Mouse (Mus musculus): Measurements from ENCODE around the gene Gm13272. TPM values are rescaled to one million over a fixed set of nuclear protein-coding genes. Genes with fewer than 3 reads are reported as not detected.
A peak's percentile ranks its signal among the peaks of the same experiment; 100 is the strongest.
"Not testable (repeated sequence)": the region's sequence is repeated elsewhere in the genome, so short reads cannot be mapped to it uniquely, and the experiment has no call there.

Gene Gm13272
- total RNA-seq (2021) = not detected
- long read RNA-seq = 0 reads

DNA sequence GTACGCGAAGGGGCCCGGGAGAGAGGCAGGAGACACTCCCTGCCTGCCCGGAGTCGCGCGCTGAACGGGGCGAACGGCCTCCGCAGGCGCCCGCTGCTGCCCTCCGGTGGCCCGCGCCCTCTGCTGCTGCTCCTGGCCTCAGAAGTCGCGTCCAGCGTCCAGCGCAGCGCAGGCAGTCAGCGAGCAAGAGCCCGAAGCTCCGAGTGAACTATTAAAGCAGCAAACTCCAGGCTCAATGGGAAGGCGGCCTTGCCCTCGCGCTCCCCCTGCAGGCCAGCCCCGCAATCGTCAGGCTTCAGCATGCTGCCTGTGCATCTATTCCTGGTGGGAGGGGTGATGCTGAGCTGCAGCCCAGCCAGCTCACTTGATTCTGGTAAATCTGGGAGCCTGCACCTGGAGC is at the start of gene Gm13272:
Gene Gm13272, plus strand, starts transcription at position 301 of the 400 bp plus-strand sequence.
- DNase-seq (ENCODE audit: low spot score in 2 of 2) = not testable (repeated sequence)

DNA sequence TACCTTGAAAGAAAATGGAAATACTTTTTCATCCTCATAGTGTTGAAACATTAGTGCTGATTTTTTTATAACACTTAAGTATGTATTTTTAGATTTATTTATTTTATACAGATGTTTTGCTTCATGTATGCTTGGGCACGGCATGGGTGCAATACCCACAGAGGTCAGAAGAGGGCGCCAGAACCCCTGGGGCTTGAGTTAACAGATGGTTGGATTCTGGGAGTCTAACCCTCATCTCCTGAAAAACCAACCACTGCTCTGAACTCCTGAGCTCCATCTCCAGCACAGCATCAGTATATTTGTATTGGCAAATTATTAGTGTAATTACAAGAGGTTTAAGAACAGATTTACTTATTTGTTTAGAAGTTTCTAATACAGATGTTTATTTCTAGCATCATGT is 41.2 kb upstream of the Gm13272 start:
- peak in 1 of 2 experiments; percentile 57 for DNase-seq (ENCODE audit: low spot score in 2 of 2)

DNA sequence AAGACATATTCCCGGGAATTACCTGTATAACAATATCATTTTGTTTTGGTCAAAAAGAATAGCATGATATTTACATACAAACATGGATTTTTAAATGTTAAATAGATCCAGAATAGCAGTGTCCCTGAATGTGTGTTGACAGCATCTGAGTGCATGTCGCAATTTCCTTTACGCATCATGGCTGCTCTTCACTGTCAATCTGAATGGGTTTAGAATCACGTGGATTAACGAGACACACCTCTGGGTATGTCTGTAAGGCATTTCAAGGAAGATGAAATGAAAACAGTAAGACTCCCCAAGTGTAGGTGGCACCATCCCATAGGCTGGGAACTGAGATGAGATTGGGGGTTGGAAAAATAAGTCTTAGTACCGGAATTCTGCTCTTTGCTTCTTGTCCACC is 40.6 kb upstream of the Gm13272 start:
- no peak for DNase-seq (ENCODE audit: low spot score in 2 of 2)

DNA sequence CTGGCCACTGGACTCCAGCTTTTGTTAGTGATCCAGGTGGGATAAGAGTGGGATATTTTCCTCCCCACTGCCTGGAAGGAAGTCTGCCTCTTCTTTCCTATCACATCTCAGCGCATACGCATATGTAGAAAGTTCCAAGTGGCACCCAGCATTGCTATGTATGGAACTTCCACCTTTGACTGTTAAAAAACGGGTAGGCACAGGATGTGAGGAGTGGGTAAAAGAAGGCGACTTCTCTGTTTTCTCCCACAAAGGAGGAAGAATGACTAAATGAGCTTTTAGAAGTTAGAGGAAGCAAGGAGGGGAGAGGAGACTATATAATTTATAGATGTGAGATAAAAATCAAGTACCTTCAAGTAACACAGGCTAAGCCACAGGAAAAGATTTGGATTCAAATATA is 38.2 kb upstream of the Gm13272 start:
- DNase-seq (ENCODE audit: low spot score in 2 of 2) = no peak

DNA sequence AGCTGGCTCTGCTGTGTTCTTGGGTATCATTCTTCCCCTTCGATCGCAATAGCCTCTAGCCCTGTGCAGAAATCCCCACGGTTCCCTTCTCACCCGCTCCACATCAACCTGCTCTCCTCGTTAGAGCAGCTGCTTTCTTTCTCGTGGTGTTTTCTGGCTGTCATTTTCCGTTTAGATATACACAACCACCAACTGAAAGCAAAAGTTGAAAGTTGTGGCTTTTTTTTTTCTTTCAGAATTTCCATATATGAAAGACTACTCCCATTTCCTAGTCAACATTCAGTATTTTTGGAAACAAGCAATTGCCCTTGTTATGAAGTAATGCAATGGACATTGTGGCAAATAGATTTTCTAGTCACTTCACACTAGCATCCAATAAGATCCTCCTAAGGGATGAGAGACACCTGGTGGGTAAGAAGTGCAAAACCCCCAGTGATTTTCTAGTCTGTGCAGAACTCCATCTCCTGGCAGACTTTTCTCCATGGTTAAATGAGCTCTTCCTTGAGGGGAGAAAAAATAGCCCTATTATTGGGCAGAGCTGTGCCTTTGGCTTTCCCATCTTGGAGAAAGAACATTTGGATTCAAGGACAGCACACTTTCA is 36.8 kb upstream of the Gm13272 start:
- DNase-seq (ENCODE audit: low spot score in 2 of 2) = no peak

DNA sequence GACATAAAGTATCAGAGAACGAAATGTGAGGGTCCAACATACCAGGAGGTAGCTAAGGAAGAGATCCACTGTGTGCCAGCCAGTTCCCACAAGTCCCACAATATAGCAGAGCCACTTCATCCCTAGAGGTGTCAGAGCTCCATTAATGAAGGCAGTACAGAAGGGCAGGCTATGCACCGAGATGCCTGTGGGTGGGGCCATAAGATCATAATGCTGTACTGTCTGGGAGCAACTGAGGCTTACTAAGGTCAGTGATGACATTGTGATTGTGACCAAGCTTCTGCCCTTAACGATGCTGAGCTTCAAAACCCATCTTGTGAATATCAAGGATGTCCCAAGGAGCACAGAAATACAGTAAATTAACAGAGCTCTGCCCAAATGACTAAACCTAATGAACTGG is 35.4 kb upstream of the Gm13272 start:
- DNase-seq (ENCODE audit: low spot score in 2 of 2) = no peak

DNA sequence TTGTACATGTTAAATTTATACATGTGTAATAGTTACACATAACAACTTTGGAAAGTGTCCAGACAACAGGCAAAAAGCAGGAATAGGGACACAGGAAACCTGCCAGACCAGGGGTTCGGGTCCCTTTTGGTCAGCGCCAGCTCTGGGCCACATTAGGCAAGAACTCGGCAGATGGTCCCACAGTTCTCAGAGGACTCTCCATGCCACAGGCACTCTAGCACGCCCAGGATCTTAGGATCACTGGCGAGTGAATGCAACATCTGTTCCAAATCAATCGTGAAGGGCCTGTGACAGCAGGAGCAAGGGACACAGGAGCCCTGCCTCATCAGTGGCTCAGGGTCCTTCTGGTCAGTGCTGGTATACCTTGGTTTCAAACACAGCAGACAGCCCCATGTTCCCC is 29.7 kb upstream of the Gm13272 start:
- DNase-seq (ENCODE audit: low spot score in 2 of 2) = no peak

DNA sequence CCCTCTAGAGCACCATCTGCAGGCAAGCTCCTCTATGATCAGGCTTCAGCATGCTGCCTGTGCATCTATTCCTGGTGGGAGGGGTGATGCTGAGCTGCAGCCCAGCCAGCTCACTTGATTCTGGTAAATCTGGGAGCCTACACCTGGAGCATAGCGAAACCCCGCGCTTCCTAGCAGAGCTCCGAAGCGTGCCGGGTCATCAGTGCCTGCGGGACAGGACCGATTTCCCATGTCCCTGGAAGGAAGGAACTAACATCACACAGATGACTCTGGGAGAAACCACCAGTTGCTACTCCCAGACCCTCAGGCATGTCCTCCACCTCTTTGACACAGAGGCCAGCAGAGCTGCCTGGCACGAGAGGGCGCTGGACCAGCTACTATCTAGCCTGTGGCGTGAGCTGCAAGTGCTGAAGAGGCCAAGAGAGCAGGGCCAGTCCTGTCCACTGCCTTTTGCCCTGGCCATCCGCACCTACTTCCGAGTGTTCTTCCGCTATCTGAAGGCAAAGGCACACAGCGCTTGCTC is 24.8 kb upstream of the Gm13272 start, which contains the start of gene Gm13271:
Gene Gm13271, plus strand, starts transcription at position 51 of the 523 bp plus-strand sequence.
- DNase-seq (ENCODE audit: low spot score in 2 of 2) = peak; percentile 64 to 72

DNA sequence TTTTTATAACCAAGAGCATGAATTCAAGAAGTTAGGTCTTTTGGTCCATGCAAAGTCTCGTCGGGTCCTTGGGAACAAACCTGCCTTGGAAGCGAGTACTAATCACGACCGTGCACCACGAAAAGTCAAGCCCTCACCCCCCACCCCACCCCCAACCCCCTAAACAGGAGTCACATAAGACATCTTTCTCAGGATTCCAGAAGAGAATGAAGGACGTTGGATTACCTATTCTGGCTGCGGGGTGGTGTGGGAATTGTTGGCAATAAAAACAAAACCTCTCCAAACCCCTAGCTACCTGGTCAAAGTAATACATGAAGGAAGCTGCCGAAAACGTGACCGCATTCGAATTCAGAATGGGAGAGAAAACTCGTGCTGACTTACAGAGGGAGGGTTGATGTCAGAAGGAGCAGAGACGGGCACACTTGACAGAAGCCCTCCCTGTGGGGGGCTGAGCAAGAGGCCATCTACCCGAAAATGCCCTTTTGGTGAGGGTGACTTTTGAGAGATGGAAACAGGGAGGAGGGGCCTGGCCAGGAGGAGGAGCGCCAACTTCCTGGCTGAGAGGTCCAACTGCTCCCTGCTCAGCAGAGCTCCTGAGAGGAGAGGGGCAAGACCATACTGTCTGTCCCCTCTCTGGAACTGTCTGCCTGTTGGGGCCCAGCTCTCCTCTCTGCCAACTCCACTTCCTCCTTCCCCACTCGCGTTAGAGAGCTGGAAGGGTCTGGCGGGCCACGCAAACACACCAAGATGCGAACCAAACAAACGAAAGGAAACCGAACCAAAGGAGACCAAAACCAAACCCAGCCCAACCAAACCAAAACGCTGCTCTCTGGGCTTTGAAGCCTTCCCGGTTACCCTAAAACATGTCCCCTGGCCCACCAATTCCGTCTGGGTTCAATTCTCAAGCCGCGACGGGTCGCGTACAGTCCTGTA is 22.8 kb upstream of the Gm13272 start:
- not testable (repeated sequence) for DNase-seq (ENCODE audit: low spot score in 2 of 2)

DNA sequence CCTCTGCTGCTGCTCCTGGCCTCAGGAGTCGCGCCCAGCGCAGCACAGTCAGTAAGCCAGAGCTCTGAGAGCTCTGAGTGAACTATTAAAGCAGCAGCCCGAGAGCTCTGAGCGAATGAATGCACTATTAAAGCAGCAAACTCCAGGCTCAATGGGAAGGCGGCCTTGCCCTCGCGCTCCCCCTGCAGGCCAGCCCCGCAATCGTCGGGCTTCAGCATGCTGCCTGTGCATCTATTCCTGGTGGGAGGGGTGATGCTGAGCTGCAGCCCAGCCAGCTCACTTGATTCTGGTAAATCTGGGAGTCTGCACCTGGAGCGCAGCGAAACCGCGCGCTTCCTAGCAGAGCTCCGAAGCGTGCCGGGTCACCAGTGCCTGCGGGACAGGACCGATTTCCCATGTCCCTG is 22.0 kb upstream of the Gm13272 start:
- peak; percentile 90 to 95 for DNase-seq (ENCODE audit: low spot score in 2 of 2)

DNA sequence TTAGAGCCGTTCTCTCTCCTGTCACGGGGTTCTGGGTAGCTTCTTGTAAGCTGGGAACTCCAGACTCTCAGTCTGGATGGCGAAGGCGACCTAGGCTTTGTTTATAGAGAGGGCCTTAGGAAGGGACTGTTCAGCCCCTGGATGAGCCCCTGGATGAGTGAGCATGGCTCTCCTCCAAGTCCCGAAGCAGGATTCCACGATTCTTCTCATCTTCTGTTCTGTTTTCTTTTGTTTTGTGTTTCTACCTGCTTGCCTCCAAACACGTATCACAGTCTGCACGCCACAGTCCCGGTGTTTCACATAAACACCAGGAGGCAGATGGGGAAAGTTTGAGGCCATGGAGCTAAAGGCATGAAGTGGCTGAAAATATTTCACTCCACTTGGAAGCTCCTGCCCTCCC is 20.9 kb upstream of the Gm13272 start:
- peak in 1 of 2 experiments; percentile 10 for DNase-seq (ENCODE audit: low spot score in 2 of 2)

DNA sequence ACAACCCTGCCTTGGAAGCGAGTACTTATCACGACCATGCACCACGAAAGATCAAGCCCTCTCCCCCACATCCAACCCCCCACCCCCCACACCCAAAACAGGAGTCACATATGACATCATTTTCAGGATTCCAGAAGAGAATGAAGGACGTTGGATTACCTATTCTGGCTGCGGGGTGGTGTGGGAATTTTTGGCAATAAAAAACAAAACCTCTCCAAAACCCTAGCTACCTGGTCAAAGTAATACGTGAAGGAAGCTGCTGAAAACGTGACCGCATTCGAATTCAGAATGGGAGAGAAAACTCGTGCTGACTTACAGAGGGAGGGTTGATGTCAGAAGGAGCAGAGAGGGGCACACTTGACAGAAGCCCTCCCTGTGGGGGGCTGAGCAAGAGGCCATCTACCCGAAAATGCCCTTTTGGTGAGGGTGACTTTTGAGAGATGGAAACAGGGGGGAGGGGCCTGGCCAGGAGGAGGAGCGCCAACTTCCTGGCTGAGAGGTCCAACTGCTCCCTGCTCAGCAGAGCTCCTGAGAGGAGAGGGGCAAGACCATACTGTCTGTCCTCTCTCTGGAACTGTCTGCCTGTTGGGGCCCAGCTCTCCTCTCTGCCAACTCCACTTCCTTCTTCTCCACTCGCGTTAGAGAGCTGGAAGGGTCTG is 19.9 kb upstream of the Gm13272 start, which contains the start of gene Gm13283:
Gene Gm13283, plus strand, starts transcription at position 510 of the 659 bp plus-strand sequence.
- peak in 1 of 2 experiments; percentile 17 for DNase-seq (ENCODE audit: low spot score in 2 of 2)

DNA sequence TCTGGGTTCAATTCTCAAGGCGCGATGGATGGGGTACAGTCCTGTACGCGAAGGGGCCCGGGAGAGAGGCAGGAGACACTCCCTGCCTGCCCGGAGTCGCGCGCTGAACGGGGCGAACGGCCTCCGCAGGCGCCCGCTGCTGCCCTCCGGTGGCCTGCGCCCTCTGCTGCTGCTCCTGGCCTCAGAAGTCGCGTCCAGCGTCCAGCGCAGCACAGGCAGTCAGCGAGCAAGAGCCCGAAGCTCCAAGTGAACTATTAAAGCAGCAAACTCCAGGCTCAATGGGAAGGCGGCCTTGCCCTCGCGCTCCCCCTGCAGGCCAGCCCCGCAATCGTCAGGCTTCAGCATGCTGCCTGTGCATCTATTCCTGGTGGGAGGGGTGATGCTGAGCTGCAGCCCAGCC is 19.2 kb upstream of the Gm13272 start:
- DNase-seq (ENCODE audit: low spot score in 2 of 2) = peak; percentile 21 to 48

DNA sequence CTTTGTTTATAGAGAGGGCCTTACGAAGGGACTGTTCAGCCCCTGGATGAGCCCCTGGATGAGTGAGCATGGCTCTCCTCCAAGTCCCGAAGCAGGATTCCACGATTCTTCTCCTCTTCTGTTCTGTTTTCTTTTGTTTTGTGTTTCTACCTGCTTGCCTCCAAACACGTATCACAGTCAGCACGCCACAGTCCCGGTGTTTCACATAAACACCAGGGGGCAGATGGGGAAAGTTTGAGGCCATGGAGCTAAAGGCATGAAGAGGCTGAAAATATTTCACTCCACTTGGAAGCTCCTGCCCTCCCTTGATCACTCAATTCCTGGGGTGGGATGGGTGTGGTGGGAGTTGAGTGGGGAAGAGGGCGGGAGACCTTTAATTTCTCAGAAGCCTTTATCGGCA is 17.9 kb upstream of the Gm13272 start:
- DNase-seq (ENCODE audit: low spot score in 2 of 2) = peak; percentile 61 to 71

DNA sequence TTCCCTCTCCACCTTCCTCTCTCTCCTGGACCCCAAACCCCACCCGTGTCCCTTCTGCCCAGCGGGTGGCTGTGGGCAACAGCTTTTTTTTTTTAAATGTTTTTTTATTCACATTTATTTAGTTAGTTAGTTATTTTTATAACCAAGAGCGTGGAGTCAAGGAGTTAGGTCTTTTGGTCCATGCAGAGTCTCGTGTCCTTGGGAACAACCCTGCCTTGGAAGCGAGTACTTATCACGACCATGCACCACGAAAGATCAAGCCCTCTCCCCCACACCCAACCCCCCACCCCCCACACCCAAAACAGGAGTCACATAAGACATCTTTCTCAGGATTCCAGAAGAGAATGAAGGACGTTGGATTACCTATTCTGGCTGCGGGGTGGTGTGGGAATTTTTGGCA is 17.3 kb upstream of the Gm13272 start:
- DNase-seq (ENCODE audit: low spot score in 2 of 2) = peak in 1 of 2 experiments; percentile 17

DNA sequence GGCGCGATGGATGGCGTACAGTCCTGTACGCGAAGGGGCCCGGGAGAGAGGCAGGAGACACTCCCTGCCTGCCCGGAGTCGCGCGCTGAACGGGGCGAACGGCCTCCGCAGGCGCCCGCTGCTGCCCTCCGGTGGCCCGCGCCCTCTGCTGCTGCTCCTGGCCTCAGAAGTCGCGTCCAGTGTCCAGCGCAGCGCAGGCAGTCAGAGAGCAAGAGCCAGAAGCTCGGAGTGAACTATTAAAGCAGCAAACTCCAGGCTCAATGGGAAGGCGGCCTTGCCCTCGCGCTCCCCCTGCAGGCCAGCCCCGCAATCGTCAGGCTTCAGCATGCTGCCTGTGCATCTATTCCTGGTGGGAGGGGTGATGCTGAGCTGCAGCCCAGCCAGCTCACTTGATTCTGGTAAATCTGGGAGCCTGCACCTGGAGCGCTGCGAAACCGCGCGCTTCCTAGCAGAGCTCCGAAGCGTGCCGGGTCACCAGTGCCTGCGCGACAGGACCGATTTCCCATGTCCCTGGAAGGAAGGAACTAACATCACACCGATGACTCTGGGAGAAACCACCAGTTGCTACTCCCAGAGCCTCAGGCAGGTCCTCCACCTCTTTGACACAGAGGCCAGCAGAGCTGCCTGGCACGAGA is 16.1 kb upstream of the Gm13272 start:
- peak in 1 of 2 experiments; percentile 16 for DNase-seq (ENCODE audit: low spot score in 2 of 2)

DNA sequence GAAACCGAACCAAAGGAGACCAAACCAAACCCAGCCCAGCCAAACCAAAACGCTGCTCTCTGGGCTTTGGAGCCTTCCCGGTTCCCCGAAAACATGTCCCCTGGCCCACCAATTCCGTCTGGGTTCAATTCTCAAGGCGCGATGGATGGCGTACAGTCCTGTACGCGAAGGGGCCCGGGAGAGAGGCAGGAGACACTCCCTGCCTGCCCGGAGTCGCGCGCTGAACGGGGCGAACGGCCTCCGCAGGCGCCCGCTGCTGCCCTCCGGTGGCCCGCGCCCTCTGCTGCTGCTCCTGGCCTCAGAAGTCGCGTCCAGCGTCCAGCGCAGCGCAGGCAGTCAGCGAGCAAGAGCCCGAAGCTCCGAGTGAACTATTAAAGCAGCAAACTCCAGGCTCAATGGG is 6.1 kb upstream of the Gm13272 start, which contains the start of gene Gm13290:
Gene Gm13290, plus strand, starts transcription at position 301 of the 400 bp plus-strand sequence.
- DNase-seq (ENCODE audit: low spot score in 2 of 2) = not testable (repeated sequence)

DNA sequence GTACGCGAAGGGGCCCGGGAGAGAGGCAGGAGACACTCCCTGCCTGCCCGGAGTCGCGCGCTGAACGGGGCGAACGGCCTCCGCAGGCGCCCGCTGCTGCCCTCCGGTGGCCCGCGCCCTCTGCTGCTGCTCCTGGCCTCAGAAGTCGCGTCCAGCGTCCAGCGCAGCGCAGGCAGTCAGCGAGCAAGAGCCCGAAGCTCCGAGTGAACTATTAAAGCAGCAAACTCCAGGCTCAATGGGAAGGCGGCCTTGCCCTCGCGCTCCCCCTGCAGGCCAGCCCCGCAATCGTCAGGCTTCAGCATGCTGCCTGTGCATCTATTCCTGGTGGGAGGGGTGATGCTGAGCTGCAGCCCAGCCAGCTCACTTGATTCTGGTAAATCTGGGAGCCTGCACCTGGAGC is 3.0 kb upstream of the Gm13272 start, which contains the start of gene Gm13289:
Gene Gm13289, plus strand, starts transcription at position 301 of the 400 bp plus-strand sequence.
- DNase-seq (ENCODE audit: low spot score in 2 of 2) = not testable (repeated sequence)

DNA sequence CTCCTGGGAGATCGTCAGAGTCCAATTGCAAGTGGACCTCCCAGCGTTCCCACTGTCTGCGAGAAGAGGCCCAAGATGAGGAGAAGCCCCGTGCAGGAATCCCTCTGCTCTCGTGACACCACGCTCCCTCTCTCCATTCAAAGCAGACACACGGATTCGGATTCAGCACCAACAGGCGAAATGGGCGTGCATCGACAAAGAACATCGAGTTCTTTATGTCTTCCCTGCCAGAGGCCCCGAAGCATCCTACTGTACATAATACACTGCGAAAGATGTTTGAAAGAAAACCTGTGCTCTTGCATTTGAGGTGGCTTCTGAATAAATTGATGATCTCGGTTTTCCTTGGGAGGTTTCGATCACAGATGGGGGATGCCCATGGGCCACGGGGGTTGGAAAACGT is 670 bp downstream of the Gm13272 start:
- not testable (repeated sequence) for DNase-seq (ENCODE audit: low spot score in 2 of 2)

DNA sequence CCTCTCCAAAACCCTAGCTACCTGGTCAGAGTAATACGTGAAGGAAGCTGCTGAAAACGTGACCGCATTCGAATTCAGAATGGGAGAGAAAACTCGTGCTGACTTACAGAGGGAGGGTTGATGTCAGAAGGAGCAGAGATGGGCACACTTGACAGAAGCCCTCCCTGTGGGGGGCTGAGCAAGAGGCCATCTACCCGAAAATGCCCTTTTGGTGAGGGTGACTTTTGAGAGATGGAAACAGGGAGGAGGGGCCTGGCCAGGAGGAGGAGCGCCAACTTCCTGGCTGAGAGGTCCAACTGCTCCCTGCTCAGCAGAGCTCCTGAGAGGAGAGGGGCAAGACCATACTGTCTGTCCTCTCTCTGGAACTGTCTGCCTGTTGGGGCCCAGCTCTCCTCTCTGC is 2.2 kb downstream of the Gm13272 start, which contains the start of gene Ifnz:
Gene Ifnz, plus strand, starts transcription at position 301 of the 400 bp plus-strand sequence.
- not testable (repeated sequence) for DNase-seq (ENCODE audit: low spot score in 2 of 2)

Data from layer of hippocampus, adult 18-20 months (tissue).